In the genomic region with DNA sequence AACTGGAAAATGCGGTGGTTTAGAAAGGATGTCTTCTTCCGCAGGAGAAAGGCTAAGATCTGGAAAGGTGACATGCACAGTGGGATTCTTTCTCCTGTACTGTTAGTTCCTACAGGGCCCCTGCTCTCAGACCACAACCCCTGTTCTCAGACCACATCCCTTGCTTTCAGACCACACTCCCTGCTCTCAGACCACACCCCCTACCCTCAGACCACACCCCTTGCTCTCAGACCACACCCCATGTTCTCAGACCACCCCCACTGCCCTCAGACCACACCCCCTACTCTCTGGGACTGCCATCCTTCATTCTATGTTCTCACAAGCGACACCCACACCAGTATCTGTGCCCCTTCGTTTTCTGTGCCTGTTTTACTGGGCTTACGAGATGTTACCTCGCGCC, we compare ENCODE assay signal across 17 mouse cellular contexts.
DNase-seq lines count a peak whose midpoint lies in the region; ATAC-seq and TF ChIP-seq lines count a peak whose summit lies in the region.
"Had no signal": no experiment of that assay in that cellular context is flagged by ENCODE, and none has a peak within 500 bp of the region (broad histone marks: within the 10 kb centered on the region; RNA-seq: fewer than 3 reads in every experiment).

No protein-coding gene starts in this region.

- in situ Hi-C loops in CH12.LX (cut with MboI; ENCODE audit: low pct_ligation_motif_present, low pct_unique_long_range_greater_than_20kb, low sequenced_read_pairs), result loop anchor here (5.0 kb wide), 1 partner anchor 77 kb away; no protein-coding TSS in a partner anchor

- no peak overlapping the region for H3K4me2 ChIP-seq in CH12.LX (ENCODE audit: insufficient read depth, low read depth, poor library complexity, severe bottlenecking)
- H3K4me2 ChIP-seq: heart, embryonic 11.5 days; hindbrain, embryonic 12.5 days; limb, embryonic 13.5 days; lung, embryonic 14.5 days; midbrain, embryonic 11.5 days had no signal

- TF ChIP-seq RAD21 in CH12.LX (IDR thresholded peaks at IDR 0.05; ENCODE audit: low read depth, low read length), result no peak

- TF ChIP-seq EP300 in CH12.LX (IDR thresholded peaks at IDR 0.05; ENCODE audit: low read length), result no peak

- H3K4me3 ChIP-seq in CH12.LX (replicated peaks in 1 of 3; ENCODE audit: low read depth in 2 of 3, low read length in 2 of 3, poor library complexity in 1 of 3), result no peak overlapping the region
- H3K4me3 ChIP-seq: hindbrain, embryonic 12.5 days; limb, embryonic 13.5 days had no signal

- no peak overlapping the region for H3K9ac ChIP-seq in CH12.LX (ENCODE audit: insufficient read depth, low read depth)
- H3K9ac ChIP-seq: hindbrain, embryonic 12.5 days; limb, embryonic 13.5 days; lung, embryonic 14.5 days had no signal

- dilution Hi-C loops in CH12.LX (cut with MboI; ENCODE audit: extremely low pct_ligation_motif_present, extremely low pct_unique_long_range_greater_than_20kb, low sequenced_read_pairs), result no loop called here

- H3K36me3 ChIP-seq in CH12.LX (replicated peaks in 1 of 2; ENCODE audit: control insufficient read depth in 1 of 2, insufficient read depth in 1 of 2, low read length in 1 of 2), result peaks cover 94 to 99% of the 10 kb centered on the region in 2 experiments
- H3K36me3 ChIP-seq: hindbrain, embryonic 12.5 days; limb, embryonic 13.5 days had no signal

- no peak for TF ChIP-seq CTCF in CH12.LX (conservative IDR thresholded peaks at IDR 0.05 in 1 of 2, IDR thresholded peaks at IDR 0.05 in 1 of 2; ENCODE audit: low read depth in 2 of 2, low read length in 2 of 2)

- H3K9me3 ChIP-seq in CH12.LX (replicated peaks; ENCODE audit: low read length), result no peaks in the 10 kb centered on the region
- H3K9me3 ChIP-seq: hindbrain, embryonic 12.5 days; limb, embryonic 13.5 days had no signal

- H3K4me1 ChIP-seq in CH12.LX (ENCODE audit: control insufficient read depth in 1 of 2, insufficient read depth in 2 of 2), result peaks cover 0 to 4% of the 10 kb centered on the region in 2 experiments; a peak in 1 of 4 replicates
- H3K4me1 ChIP-seq: hindbrain, embryonic 12.5 days; limb, embryonic 13.5 days had no signal

- H3K27ac ChIP-seq in CH12.LX (ENCODE audit: insufficient read depth, low read depth), result no peak overlapping the region
- H3K27ac ChIP-seq: hindbrain, embryonic 12.5 days; limb, embryonic 13.5 days had no signal

- no peaks in the 10 kb centered on the region for H3K79me2 ChIP-seq in CH12.LX (replicated peaks; ENCODE audit: control insufficient read depth, extremely low read depth, insufficient read depth, poor library complexity, severe bottlenecking)

- no peak for TF ChIP-seq POLR2A in CH12.LX (IDR thresholded peaks at IDR 0.05; ENCODE audit: low read depth, low read length)

- no peaks in the 10 kb centered on the region for H3K27me3 ChIP-seq in CH12.LX (replicated peaks)
- H3K27me3 ChIP-seq: hindbrain, embryonic 12.5 days; limb, embryonic 13.5 days had no signal

- ATAC-seq in CD4-positive, CD25-positive, alpha-beta regulatory T cell, adult 4 months, result no peak
- ATAC-seq in granulocyte monocyte progenitor cell, adult 5-6 weeks (replicated peaks; ENCODE audit: poor library complexity, severe bottlenecking), result peak; percentile 95
- 0 out of 2 replicates have a peak, but pooled peaks have one; percentile 28 for ATAC-seq in neutrophil, adult 5-6 weeks (ENCODE audit: extremely low read depth, insufficient number of reproducible peaks, low FRiP score, poor library complexity, severe bottlenecking)
- ATAC-seq: forebrain, embryonic 14.5 days had no signal

- peak; percentile 33 for DNase-seq in CD4-positive, CD25-positive, alpha-beta regulatory T cell, adult 2 months (ENCODE audit: low read depth, low spot score)
- DNase-seq in CH12.LX (ENCODE audit: extremely low read depth), result peak; percentile 41
- DNase-seq in cerebellum, adult 11 months, result no peak
- DNase-seq in left cerebral cortex, adult 8-10 months (ENCODE audit: low spot score in 2 of 2), result no peak
- DNase-seq in gastrocnemius, adult 8-10 months (ENCODE audit: low spot score in 2 of 2), result no peak
- DNase-seq: cerebellum, postnatal 10 days; kidney, adult 11 months; lung, embryonic 14.5 days; right cerebral cortex, postnatal 4 days had no signal

TF ChIP-seq in CH12.LX, 34 proteins besides CTCF, POLR2A, EP300 and RAD21:
- TF ChIP-seq JUN (IDR thresholded peaks at IDR 0.05; ENCODE audit: insufficient read depth, low read depth, low read length) (no peak), MAFK (IDR thresholded peaks at IDR 0.05; ENCODE audit: insufficient replicate concordance, low read length) (no peak)

Comparison
In these comparisons a context has a peak if more than half of its experiments do, and no peak if none do; other contexts are left out.
1. DNase-seq: peak in CD4-positive, CD25-positive, alpha-beta regulatory T cell, adult 2 months (single experiment) and CH12.LX (single experiment); none in cerebellum, adult 11 months (single experiment), left cerebral cortex, adult 8-10 months (0 of 2) and gastrocnemius, adult 8-10 months (0 of 2).